Mouse (Mus musculus) ES-E14 (cell line): ENCODE data around the gene Hsd17b3.

Experiments
- CHD2 ChIP-seq: IDR thresholded peaks from 2 replicates; pipeline ENCODE4 v1.6.1; 2014; ENCODE audit warnings: mild to moderate bottlenecking, low read depth, low read length, inconsistent platforms
- MAFK ChIP-seq: IDR thresholded peaks from 2 replicates; pipeline ENCODE4 v1.6.1; 2014; ENCODE audit warnings: mild to moderate bottlenecking, low read depth, low read length, inconsistent platforms; ENCODE audit not compliant: insufficient read depth
- ZNF384 ChIP-seq: IDR thresholded peaks from 2 replicates; pipeline ENCODE4 v1.6.1; 2012; ENCODE audit warnings: low read depth, low read length, inconsistent platforms

DNA sequence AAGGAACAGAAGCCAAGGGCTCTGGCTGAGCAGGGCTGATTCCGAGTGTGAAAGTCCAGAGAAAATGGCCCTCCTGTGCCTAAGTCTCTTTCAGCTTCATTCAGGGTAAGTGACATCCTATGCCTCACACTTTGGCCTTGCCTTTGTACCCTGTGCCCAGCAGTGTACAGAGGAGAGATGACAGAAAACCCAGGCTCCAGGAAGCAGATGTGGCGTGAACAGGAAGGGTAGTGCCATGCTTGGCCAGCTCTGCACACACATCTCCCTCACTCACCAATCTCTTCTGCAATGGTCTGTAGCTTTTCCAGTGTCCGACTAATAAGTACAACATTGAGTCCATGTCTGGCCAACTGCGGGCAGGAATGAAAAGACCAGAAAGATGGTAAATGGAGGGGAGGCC is 13.0 kb downstream of the Hsd17b3 start:
- TF ChIP-seq CHD2 = no peak
- no peak for TF ChIP-seq ZNF384
- TF ChIP-seq MAFK = no peak
